Mouse (Mus musculus): ENCODE measurements around the gene Ngly1. TPM values are rescaled to one million over a fixed set of nuclear protein-coding genes. Genes with fewer than 3 reads are reported as not detected.

Ngly1 gene
- total and polyA plus RNA-seq, 2 experiments from 2014 or later: 24.0 to 27.6 TPM

- ATAC-seq: no peak
Observed at GRCm38 (mm10) chr14:16229395-16229794, 19.7 kb upstream of the Ngly1 start.

GRCm38 (mm10) chr14:16230581-16230980 is 18.5 kb upstream of the Ngly1 start:
- H3K36me3 ChIP-seq (ENCODE audit: insufficient read depth, low read length): no peaks in the 10 kb centered on the region
- TF ChIP-seq CTCF (IDR thresholded peaks at IDR 0.05; ENCODE audit: low read depth): no peak
- no peak overlapping the region for H3K4me3 ChIP-seq (ENCODE audit: low read length)
- no peaks in the 10 kb centered on the region for H3K4me1 ChIP-seq (ENCODE audit: insufficient read depth, low read length)
- peak; percentile 69; the same call in 1 of the 2 replicates for ATAC-seq
- no peaks in the 10 kb centered on the region for H3K9me3 ChIP-seq (ENCODE audit: low read length)
- H3K27ac ChIP-seq: no peak overlapping the region
- no peak overlapping the region for H3K9ac ChIP-seq (replicated peaks; ENCODE audit: low read length)
- no peak overlapping the region for H3K4me2 ChIP-seq (ENCODE audit: low read depth, low read length)
- DNase-seq (ENCODE audit: low spot score): no peak
- H3K27me3 ChIP-seq (ENCODE audit: insufficient read depth, low read length): no peaks in the 10 kb centered on the region

More at GRCm38 (mm10) chr14:16229395-16229794, 19.7 kb upstream of the Ngly1 start:
- H3K9me3 ChIP-seq (ENCODE audit: low read length): no peaks in the 10 kb centered on the region
- H3K4me3 ChIP-seq (ENCODE audit: low read length): no peak overlapping the region
- no peaks in the 10 kb centered on the region for H3K36me3 ChIP-seq (ENCODE audit: insufficient read depth, low read length)
- H3K27me3 ChIP-seq (ENCODE audit: insufficient read depth, low read length): no peaks in the 10 kb centered on the region
- no peak overlapping the region for H3K27ac ChIP-seq
- H3K9ac ChIP-seq (replicated peaks; ENCODE audit: low read length): no peak overlapping the region
- H3K4me1 ChIP-seq (ENCODE audit: insufficient read depth, low read length): no peaks in the 10 kb centered on the region
- WGBS: 38% methylated on average over 2 of the region's 2 CpGs
- no peak overlapping the region for H3K4me2 ChIP-seq (ENCODE audit: low read depth, low read length)
- TF ChIP-seq CTCF (IDR thresholded peaks at IDR 0.05; ENCODE audit: low read depth): no peak
- DNase-seq (ENCODE audit: low spot score): peak; percentile 29

- Histone ChIP-seq H3K27me3 (ENCODE audit: insufficient read depth, low read length) (no peaks in the 10 kb centered on the region), H3K36me3 (ENCODE audit: insufficient read depth, low read length) (no peaks in the 10 kb centered on the region), H3K9me3 (ENCODE audit: low read length) (no peaks in the 10 kb centered on the region), H3K27ac (no peak overlapping the region), H3K4me2 (ENCODE audit: low read depth, low read length) (no peak overlapping the region), H3K4me1 (ENCODE audit: insufficient read depth, low read length) (no peaks in the 10 kb centered on the region), H3K4me3 (ENCODE audit: low read length) (no peak overlapping the region), H3K9ac (replicated peaks; ENCODE audit: low read length) (no peak overlapping the region)
- WGBS: 24% methylated on average over 1 of the region's 1 CpGs
- TF ChIP-seq CTCF (IDR thresholded peaks at IDR 0.05; ENCODE audit: low read depth): no peak
- ATAC-seq (no peak), DNase-seq (ENCODE audit: low spot score) (no peak)
Observed at GRCm38 (mm10) chr14:16233515-16233914, 15.6 kb upstream of the Ngly1 start.

GRCm38 (mm10) chr14:16236466-16236865 is 12.6 kb upstream of the Ngly1 start:
- no peak overlapping the region for H3K27ac ChIP-seq
- no peak overlapping the region for H3K9ac ChIP-seq (replicated peaks; ENCODE audit: low read length)
- ATAC-seq (no peak), DNase-seq (ENCODE audit: low spot score) (no peak)
- no peaks in the 10 kb centered on the region for H3K27me3 ChIP-seq (ENCODE audit: insufficient read depth, low read length)
- WGBS: 77% methylated on average over 3 of the region's 3 CpGs
- H3K4me2 ChIP-seq (ENCODE audit: low read depth, low read length): no peak overlapping the region
- no peak overlapping the region for H3K4me3 ChIP-seq (ENCODE audit: low read length)
- TF ChIP-seq CTCF (IDR thresholded peaks at IDR 0.05; ENCODE audit: low read depth): no peak
- no peaks in the 10 kb centered on the region for H3K4me1 ChIP-seq (ENCODE audit: insufficient read depth, low read length)
- H3K36me3 ChIP-seq (ENCODE audit: insufficient read depth, low read length): no peaks in the 10 kb centered on the region
- H3K9me3 ChIP-seq (ENCODE audit: low read length): no peaks in the 10 kb centered on the region

- peak overlapping the region; percentile 69 for H3K4me2 ChIP-seq (ENCODE audit: low read depth, low read length)
- 0 out of 2 replicates have a peak, but pooled peaks cover 2% of the 10 kb centered on the region for H3K4me1 ChIP-seq (ENCODE audit: insufficient read depth, low read length)
- peak overlapping the region; percentile 64; the same call in 1 of the 2 replicates for H3K27ac ChIP-seq
- H3K36me3 ChIP-seq (ENCODE audit: insufficient read depth, low read length): no peaks in the 10 kb centered on the region
- no peak for TF ChIP-seq CTCF (IDR thresholded peaks at IDR 0.05; ENCODE audit: low read depth)
- peak overlapping the region; percentile 53 for H3K4me3 ChIP-seq (ENCODE audit: low read length)
- H3K9me3 ChIP-seq (ENCODE audit: low read length): no peaks in the 10 kb centered on the region
- 0 out of 2 replicates have a peak, but pooled peaks have one; percentile 1 for ATAC-seq
- H3K9ac ChIP-seq (replicated peaks; ENCODE audit: low read length): no peak overlapping the region
- H3K27me3 ChIP-seq (ENCODE audit: insufficient read depth, low read length): no peaks in the 10 kb centered on the region
- WGBS: 96% methylated on average over 10 of the region's 10 CpGs
- DNase-seq (ENCODE audit: low spot score): no peak
Observed at GRCm38 (mm10) chr14:16242193-16242815, 6.8 kb upstream of the Ngly1 start.

- peak overlapping the region; percentile 56 for H3K9ac ChIP-seq (replicated peaks; ENCODE audit: low read length)
- DNase-seq (ENCODE audit: low spot score) (peak; percentile 88), ATAC-seq (peak; percentile 93)
- H3K4me3 ChIP-seq (ENCODE audit: low read length): peak overlapping the region; percentile 53
- H3K9me3 ChIP-seq (ENCODE audit: low read length): no peaks in the 10 kb centered on the region
- 0 out of 2 replicates have a peak, but pooled peaks cover 2% of the 10 kb centered on the region for H3K4me1 ChIP-seq (ENCODE audit: insufficient read depth, low read length)
- H3K27ac ChIP-seq: peak overlapping the region; percentile 64
- H3K36me3 ChIP-seq (ENCODE audit: insufficient read depth, low read length): no peaks in the 10 kb centered on the region
- peak overlapping the region; percentile 69 for H3K4me2 ChIP-seq (ENCODE audit: low read depth, low read length)
- TF ChIP-seq CTCF (IDR thresholded peaks at IDR 0.05; ENCODE audit: low read depth): 0 out of 2 replicates have a peak, but pooled peaks have one; percentile 33
- no peaks in the 10 kb centered on the region for H3K27me3 ChIP-seq (ENCODE audit: insufficient read depth, low read length)
- WGBS: 4% methylated on average over 34 of the region's 34 CpGs
Observed at GRCm38 (mm10) chr14:16242947-16243602, 6.0 kb upstream of the Ngly1 start.
